Mouse (Mus musculus): ENCODE results near the gene Gm5089. TPM values are rescaled to one million over a fixed set of nuclear protein-coding genes. Genes with fewer than 3 reads are reported as not detected.

Gene Gm5089
- total RNA-seq, 2 experiments from 2014 or later, result 0.28 to 0.34 TPM

GRCm38 (mm10) chr14:122476041-122476821 lies 25.3 kb upstream of the Gm5089 start:
- H3K27ac ChIP-seq, result peak overlapping the region; percentile 76
- H3K4me3 ChIP-seq, result peak overlapping the region; percentile 45
- no peak for TF ChIP-seq CTCF (IDR thresholded peaks at IDR 0.05)
- no peak for DNase-seq (ENCODE audit: extremely low spot score in 1 of 2, low spot score in 2 of 2)
- intact Hi-C loops (cut with DNase I), result no loop called here

- TF ChIP-seq CTCF (IDR thresholded peaks at IDR 0.05), result no peak
- Histone ChIP-seq H3K27ac (peak overlapping the region; percentile 76), H3K4me3 (peak overlapping the region; percentile 45)
- DNase-seq (ENCODE audit: extremely low spot score in 1 of 2, low spot score in 2 of 2), result no peak
- intact Hi-C loops (cut with DNase I), result no loop called here
These were observed 24.7 kb upstream of the Gm5089 start for GRCm38 (mm10) chr14:122475557-122476040.

GRCm38 (mm10) chr14:122474891-122475556 lies 24.1 kb upstream of the Gm5089 start, which contains the start of gene Zic2:
Zic2 (plus strand) TSS chr14:122475435.
- peak; percentile 38 to 58 for DNase-seq (ENCODE audit: extremely low spot score in 1 of 2, low spot score in 2 of 2)
- Histone ChIP-seq H3K4me3 (peak within 1 kb of the TSS; percentile 52), H3K27ac (peak within 1 kb of the TSS; percentile 91)
- no peak for TF ChIP-seq CTCF (IDR thresholded peaks at IDR 0.05)
- intact Hi-C loops (cut with DNase I), result loop anchor here (5.0 kb wide), 1 partner anchor 248 kb away; no protein-coding TSS in a partner anchor

GRCm38 (mm10) chr14:122474041-122474890 lies 23.4 kb upstream of the Gm5089 start:
- TF ChIP-seq CTCF (IDR thresholded peaks at IDR 0.05), result no peak
- Histone ChIP-seq H3K27ac (peak overlapping the region; percentile 91), H3K4me3 (peak overlapping the region; percentile 52)
- DNase-seq (ENCODE audit: extremely low spot score in 1 of 2, low spot score in 2 of 2), result no peak
- intact Hi-C loops (cut with DNase I), result loop anchor here (5.0 kb wide), 1 partner anchor 247 kb away; no protein-coding TSS in a partner anchor

- Histone ChIP-seq H3K27ac (no peak overlapping the region), H3K4me3 (no peak overlapping the region; the same call in 1 of the 2 replicates)
- no peak for TF ChIP-seq CTCF (IDR thresholded peaks at IDR 0.05)
- no peak for DNase-seq (ENCODE audit: extremely low spot score in 1 of 2, low spot score in 2 of 2)
- intact Hi-C loops (cut with DNase I), result loop anchor here (5.0 kb wide), 1 partner anchor 246 kb away; no protein-coding TSS in a partner anchor
These were observed 22.4 kb upstream of the Gm5089 start for GRCm38 (mm10) chr14:122473211-122473751.

- Histone ChIP-seq H3K4me3 (no peak overlapping the region), H3K27ac (no peak overlapping the region)
- intact Hi-C loops (cut with DNase I), result loop anchor here (5.0 kb wide), 1 partner anchor 245 kb away; no protein-coding TSS in a partner anchor
- no peak for TF ChIP-seq CTCF (IDR thresholded peaks at IDR 0.05)
- no peak for DNase-seq (ENCODE audit: extremely low spot score in 1 of 2, low spot score in 2 of 2)
These were observed 21.7 kb upstream of the Gm5089 start for GRCm38 (mm10) chr14:122472647-122473046.

GRCm38 (mm10) chr14:122472161-122472560 lies 21.2 kb upstream of the Gm5089 start:
- Histone ChIP-seq H3K27ac (no peak overlapping the region), H3K4me3 (no peak overlapping the region)
- no peak for DNase-seq (ENCODE audit: extremely low spot score in 1 of 2, low spot score in 2 of 2)
- intact Hi-C loops (cut with DNase I), result loop anchor here (5.0 kb wide), 1 partner anchor 245 kb away; no protein-coding TSS in a partner anchor
- no peak for TF ChIP-seq CTCF (IDR thresholded peaks at IDR 0.05)

- Histone ChIP-seq H3K27ac (no peak overlapping the region), H3K4me3 (no peak overlapping the region)
- intact Hi-C loops (cut with DNase I), result loop anchor here (5.0 kb wide), 1 partner anchor 244 kb away; no protein-coding TSS in a partner anchor
These were observed 20.7 kb upstream of the Gm5089 start for GRCm38 (mm10) chr14:122471449-122472085.

GRCm38 (mm10) chr14:122468971-122469755 lies 18.2 kb upstream of the Gm5089 start:
- intact Hi-C loops (cut with DNase I), result loop anchor here (10.0 kb wide), 1 partner anchor 364 kb away; the partner anchor contains the start of gene Tm9sf2
- H3K4me3 ChIP-seq, result no peak overlapping the region
- TF ChIP-seq CTCF (IDR thresholded peaks at IDR 0.05), result no peak
- H3K27ac ChIP-seq, result no peak overlapping the region
- DNase-seq (ENCODE audit: extremely low spot score in 1 of 2, low spot score in 2 of 2), result no peak

More at GRCm38 (mm10) chr14:122471449-122472085, 20.7 kb upstream of the Gm5089 start:
- no peak for DNase-seq (ENCODE audit: extremely low spot score in 1 of 2, low spot score in 2 of 2)
- TF ChIP-seq CTCF (IDR thresholded peaks at IDR 0.05), result no peak
